Mouse (Mus musculus): ENCODE results near the gene Cd101. TPM values are rescaled to one million over a fixed set of nuclear protein-coding genes. Genes with fewer than 3 reads are reported as not detected.

Gene Cd101
- total RNA-seq, 2 experiments from 2014 or later: 0.34 to 0.48 TPM

Other genes starting within 250 kb of the Cd101 start
- not detected for gene Vtcn1, start 204.1 kb downstream of the Cd101 start, total RNA-seq (2021)
- gene Trim45, start 107.4 kb downstream of the Cd101 start, total RNA-seq (2021): 1 to 10 TPM; 8.4 to 9.7 TPM
- 1 to 10 TPM; 3.3 to 3.5 TPM for gene Ttf2, start 59.9 kb downstream of the Cd101 start, total RNA-seq (2021)
- 10 to 100 TPM; 60.5 to 62.5 TPM for gene Ptgfrn, start 80.7 kb upstream of the Cd101 start, total RNA-seq (2021)